Mouse (Mus musculus) ES-E14 (cell line): ENCODE measurements around the gene Zbtb18.

Experiments used
- CHD2 ChIP-seq: IDR thresholded peaks from 2 replicates; pipeline ENCODE4 v1.6.1; 2014; ENCODE audit warnings: mild to moderate bottlenecking, low read depth, low read length, inconsistent platforms
- MAFK ChIP-seq: IDR thresholded peaks from 2 replicates; pipeline ENCODE4 v1.6.1; 2014; ENCODE audit warnings: mild to moderate bottlenecking, low read depth, low read length, inconsistent platforms; ENCODE audit not compliant: insufficient read depth
- ZC3H11A ChIP-seq: IDR thresholded peaks from 2 replicates; pipeline ENCODE4 v1.6.1; 2012; ENCODE audit warnings: low read depth, mild to moderate bottlenecking, inconsistent platforms, low read length, borderline replicate concordance
- ZNF384 ChIP-seq: IDR thresholded peaks from 2 replicates; pipeline ENCODE4 v1.6.1; 2012; ENCODE audit warnings: low read depth, low read length, inconsistent platforms

- TF ChIP-seq CHD2 (no peak), ZNF384 (no peak), ZC3H11A (no peak), MAFK (no peak)
Measured at GRCm38 (mm10) chr1:177454492-177454891, 12.3 kb downstream of the Zbtb18 start.
